Mouse (Mus musculus) limb, embryonic 14.5 days (tissue): ENCODE results near the gene Rpl41. TPM values are rescaled to one million over a fixed set of nuclear protein-coding genes. Genes with fewer than 3 reads are reported as not detected.

Experiments
- ATAC-seq: fragments of 200-750 bp; cut with Nextera tagmentation; 2 replicates; pipeline ENCODE4 v1.8.0; 2017; ENCODE audit warnings: low read depth, moderate number of reproducible peaks, moderate TSS enrichment; ENCODE audit not compliant: low FRiP score
- DNase-seq: peaks from one replicate; pipeline ENCODE4 v3.0.0-alpha.2; 2015; ENCODE audit warnings: low spot score
- H3K27ac ChIP-seq: fragments of 300-500 bp; sonication (generic); replicated peaks from 2 replicates; pipeline ENCODE4 v1.5.1; 2014; ENCODE audit warnings: low read depth, mild to moderate bottlenecking, low read length, moderate library complexity, mixed read lengths
- H3K27me3 ChIP-seq: fragments of 300-500 bp; sonication (generic); 2 replicates; pipeline ENCODE4 v1.6.1; 2014; ENCODE audit warnings: low read length, mixed read lengths; ENCODE audit not compliant: control insufficient read depth, insufficient read depth
- H3K36me3 ChIP-seq: fragments of 300-500 bp; sonication (generic); 2 replicates; pipeline ENCODE4 v1.6.1; 2014; ENCODE audit warnings: mild to moderate bottlenecking, low read length, moderate library complexity, mixed read lengths; ENCODE audit not compliant: control insufficient read depth, insufficient read depth
- H3K4me1 ChIP-seq: fragments of 300-500 bp; sonication (generic); 2 replicates; pipeline ENCODE4 v1.6.1; 2014; ENCODE audit warnings: antibody characterized with exemption, low read length, mixed read lengths; ENCODE audit not compliant: control insufficient read depth, insufficient read depth
- H3K4me2 ChIP-seq: fragments of 300-500 bp; sonication (generic); replicated peaks from 2 replicates; pipeline ENCODE4 v1.6.1; 2014; ENCODE audit warnings: low read depth, mild to moderate bottlenecking, low read length, moderate library complexity; ENCODE audit not compliant: severe bottlenecking
- H3K4me3 ChIP-seq: fragments of 300-500 bp; sonication (generic); replicated peaks from 2 replicates; pipeline ENCODE4 v1.5.1; 2014; ENCODE audit warnings: low read length
- H3K9ac ChIP-seq: fragments of 300-500 bp; sonication (generic); 2 replicates; pipeline ENCODE4 v1.6.1; 2014; ENCODE audit warnings: mild to moderate bottlenecking, low read depth, low read length, moderate library complexity; ENCODE audit not compliant: severe bottlenecking
- H3K9me3 ChIP-seq: fragments of 300-500 bp; sonication (generic); 2 replicates; pipeline ENCODE4 v1.6.1; 2016; ENCODE audit warnings: low read length; ENCODE audit not compliant: control insufficient read depth
- POLR2A ChIP-seq: fragments of 200-500 bp; IDR thresholded peaks from 2 replicates; pipeline ENCODE4 v1.8.0; 2012; ENCODE audit warnings: inconsistent platforms, mild to moderate bottlenecking, moderate library complexity, borderline replicate concordance; ENCODE audit not compliant: insufficient read depth, insufficient read length; ENCODE audit errors: extremely low read depth
- WGBS: fragments of 180-500 bp; shearing (Covaris S2); extraction: QIAGEN DNeasy Blood & Tissue Kit; methylation state at CpG from one replicate; pipeline ENCODE4 v1.1.7; 2014; 5-methylcytosine and 5-hydroxymethylcytosine counted together
- polyA plus RNA-seq, 2 experiments: library from polyadenylated mRNA; depleted of rRNA in 1 of 2; stranded (reverse) in 1 of 2; unstranded in 1 of 2; fragments of >200 nt; fragmentation: Nextera tagmentation in 1 of 2; extraction: Ambion mirVana in 1 of 2; gene quantifications; 2 replicates each; pipeline versions ENCODE4 v1.2.1 to v1.2.3; 2012 to 2014

Rpl41 gene
- polyA plus RNA-seq (2012; rRNA removed) (2,621 and 3,931 TPM in 2 replicates), polyA plus RNA-seq (2014; fragmentation: Nextera tagmentation; extraction: Ambion mirVana) (4,572 and 4,920 TPM in 2 replicates)

GRCm38 (mm10) chr10:128548947-128549681 lies at the start of gene Rpl41:
Gene Rpl41 (minus strand): TSS chr10:128549305.
- Histone ChIP-seq H3K4me2 (peak within 1 kb of the TSS; percentile 67), H3K4me1 (peaks cover 6% of the 10 kb centered on the region; the same call in 1 of the 2 replicates), H3K9me3 (no peaks in the 10 kb centered on the region), H3K27ac (peak within 1 kb of the TSS; percentile 97), H3K4me3 (peak within 1 kb of the TSS; percentile 86), H3K36me3 (peaks cover 15% of the 10 kb centered on the region), H3K9ac (peak within 1 kb of the TSS; percentile 93), H3K27me3 (no peaks in the 10 kb centered on the region)
- under 1% methylated on average over 31 of the region's 31 CpGs for WGBS
- peak; percentile 99; the same call in 1 of the 2 replicates for TF ChIP-seq POLR2A
- DNase-seq (peak; percentile 99), ATAC-seq (peak; percentile 90)

- H3K36me3 ChIP-seq = no peaks in the 10 kb centered on the region
- no peak overlapping the region for H3K9ac ChIP-seq
- no peak for DNase-seq
- H3K4me1 ChIP-seq = no peaks in the 10 kb centered on the region
- H3K4me3 ChIP-seq = no peak overlapping the region
- no peaks in the 10 kb centered on the region for H3K9me3 ChIP-seq
- TF ChIP-seq POLR2A = no peak
- WGBS = 44% methylated on average over 2 of the region's 2 CpGs
- no peak overlapping the region for H3K27ac ChIP-seq
- no peak for ATAC-seq
- no peaks in the 10 kb centered on the region for H3K27me3 ChIP-seq
- no peak overlapping the region for H3K4me2 ChIP-seq
Measured at GRCm38 (mm10) chr10:128598476-128598875, 49.4 kb upstream of the Rpl41 start.

- Histone ChIP-seq H3K9ac (no peak overlapping the region), H3K4me1 (peaks cover 6% of the 10 kb centered on the region; the same call in 1 of the 2 replicates), H3K4me2 (no peak overlapping the region), H3K27ac (no peak overlapping the region), H3K36me3 (no peaks in the 10 kb centered on the region), H3K4me3 (no peak overlapping the region), H3K27me3 (peaks cover 21% of the 10 kb centered on the region), H3K9me3 (no peaks in the 10 kb centered on the region)
- no peak for ATAC-seq
- DNase-seq = no peak
- TF ChIP-seq POLR2A = no peak
- WGBS = 77% methylated on average over 5 of the region's 5 CpGs
Measured at GRCm38 (mm10) chr10:128592797-128593196, 43.7 kb upstream of the Rpl41 start.

GRCm38 (mm10) chr10:128591436-128591835 lies 42.3 kb upstream of the Rpl41 start:
- Histone ChIP-seq H3K9me3 (no peaks in the 10 kb centered on the region), H3K4me2 (no peak overlapping the region), H3K27me3 (peaks cover 28% of the 10 kb centered on the region), H3K36me3 (no peaks in the 10 kb centered on the region), H3K4me3 (no peak overlapping the region), H3K9ac (no peak overlapping the region), H3K27ac (no peak overlapping the region), H3K4me1 (peaks cover 7% of the 10 kb centered on the region; the same call in 1 of the 2 replicates)
- TF ChIP-seq POLR2A = no peak
- DNase-seq (no peak), ATAC-seq (no peak)
- 92% methylated on average over 6 of the region's 6 CpGs for WGBS

- under 1% methylated on average over 31 of the region's 43 CpGs for WGBS
- no peaks in the 10 kb centered on the region for H3K9me3 ChIP-seq
- no peaks in the 10 kb centered on the region for H3K36me3 ChIP-seq
- H3K4me1 ChIP-seq = peaks cover 7% of the 10 kb centered on the region; the same call in 1 of the 2 replicates
- peaks cover 31% of the 10 kb centered on the region for H3K27me3 ChIP-seq
- H3K9ac ChIP-seq = peak overlapping the region; percentile 55
- peak overlapping the region; percentile 67 for H3K27ac ChIP-seq
- ATAC-seq = peak; percentile 64
- H3K4me2 ChIP-seq = peak overlapping the region; percentile 99
- H3K4me3 ChIP-seq = peak overlapping the region; percentile 62
- DNase-seq = peak; percentile 72
- no peak for TF ChIP-seq POLR2A
Measured at GRCm38 (mm10) chr10:128590193-128590690, 41.1 kb upstream of the Rpl41 start.
